In genomic region chr3:40520567-40520966, GRCm38 (mm10) we compare ENCODE assay signal across 23 mouse cellular contexts. TPM values are rescaled to one million over a fixed set of nuclear protein-coding genes. Genes with fewer than 3 reads are reported as not detected.
DNase-seq lines count a peak whose midpoint lies in the region; ATAC-seq and TF ChIP-seq lines count a peak whose summit lies in the region.
"Had no signal": no experiment of that assay in that cellular context is flagged by ENCODE, and none has a peak within 500 bp of the region (broad histone marks: within the 10 kb centered on the region; RNA-seq: fewer than 3 reads in every experiment).

No protein-coding gene starts in this region.

- TF ChIP-seq POLR2A in MEL (IDR thresholded peaks at IDR 0.05; ENCODE audit: control insufficient read depth in 1 of 2, insufficient read depth in 1 of 2, low read depth in 1 of 2, low read length in 2 of 2, poor library complexity in 1 of 2), result no peak
- no peak for TF ChIP-seq POLR2A in brain, embryonic 14.5 days (IDR thresholded peaks at IDR 0.05; ENCODE audit: borderline replicate concordance, extremely low read depth, insufficient read depth, insufficient read length, poor library complexity, severe bottlenecking)

- no peaks in the 10 kb centered on the region for H3K9me3 ChIP-seq in intestine, postnatal 0 days (ENCODE audit: control insufficient read depth)
- no peaks in the 10 kb centered on the region for H3K9me3 ChIP-seq in intestine, embryonic 15.5 days
- H3K9me3 ChIP-seq in midbrain, embryonic 14.5 days (ENCODE audit: control insufficient read depth, low read length), result no peaks in the 10 kb centered on the region
- no peaks in the 10 kb centered on the region for H3K9me3 ChIP-seq in midbrain, embryonic 11.5 days (ENCODE audit: control insufficient read depth, low read length)
- no peaks in the 10 kb centered on the region for H3K9me3 ChIP-seq in MEL (replicated peaks; ENCODE audit: insufficient read depth, low read length)
- H3K9me3 ChIP-seq: embryonic facial prominence, embryonic 12.5 days; forebrain, embryonic 15.5 days; heart, embryonic 12.5 days; hindbrain, embryonic 10.5 days had no signal

- H3K27ac ChIP-seq in intestine, postnatal 0 days (ENCODE audit: low read depth, low read length), result no peak overlapping the region
- no peak overlapping the region for H3K27ac ChIP-seq in intestine, embryonic 15.5 days
- H3K27ac ChIP-seq in midbrain, embryonic 14.5 days (replicated peaks; ENCODE audit: low read depth, low read length), result no peak overlapping the region
- no peak overlapping the region for H3K27ac ChIP-seq in midbrain, embryonic 11.5 days (ENCODE audit: low read depth, low read length)
- no peak overlapping the region for H3K27ac ChIP-seq in MEL (ENCODE audit: control insufficient read depth, low read depth, low read length)
- H3K27ac ChIP-seq: embryonic facial prominence, embryonic 12.5 days; forebrain, embryonic 15.5 days; gastrocnemius, adult 2 months; hindbrain, embryonic 10.5 days; hindbrain, embryonic 14.5 days had no signal

- no peak for TF ChIP-seq EP300 in MEL (IDR thresholded peaks at IDR 0.05; ENCODE audit: low read depth in 1 of 2, low read length in 2 of 2)

- intact Hi-C loops in left cerebral cortex, postnatal 25 days (cut with DNase I), result loop anchor here (5.0 kb wide), 1 partner anchor 1638 kb away; no protein-coding TSS in a partner anchor
- intact Hi-C loops in gastrocnemius, postnatal 36 days (cut with DNase I), result no loop called here

- H3K4me3 ChIP-seq in intestine, postnatal 0 days (ENCODE audit: low read depth, low read length), result no peak overlapping the region
- H3K4me3 ChIP-seq in intestine, embryonic 15.5 days (replicated peaks), result no peak overlapping the region
- H3K4me3 ChIP-seq in midbrain, embryonic 14.5 days (replicated peaks; ENCODE audit: low read depth, low read length), result no peak overlapping the region
- no peak overlapping the region for H3K4me3 ChIP-seq in midbrain, embryonic 11.5 days (ENCODE audit: low read depth, low read length)
- H3K4me3 ChIP-seq in MEL (ENCODE audit: control insufficient read depth in 1 of 2, insufficient read depth in 1 of 2, low read depth in 2 of 2, low read length in 2 of 2), result no peak overlapping the region
- H3K4me3 ChIP-seq: embryonic facial prominence, embryonic 12.5 days; forebrain, embryonic 15.5 days; gastrocnemius, adult 2 months; heart, embryonic 12.5 days; hindbrain, embryonic 10.5 days had no signal

- no peaks in the 10 kb centered on the region for H3K27me3 ChIP-seq in intestine, postnatal 0 days (replicated peaks; ENCODE audit: control insufficient read depth, insufficient read depth, low read length)
- no peaks in the 10 kb centered on the region for H3K27me3 ChIP-seq in intestine, embryonic 15.5 days (replicated peaks)
- H3K27me3 ChIP-seq in midbrain, embryonic 14.5 days (ENCODE audit: control insufficient read depth, insufficient read depth, low read length), result 0 out of 2 replicates have a peak, but pooled peaks cover 5% of the 10 kb centered on the region
- H3K27me3 ChIP-seq in midbrain, embryonic 11.5 days (ENCODE audit: control insufficient read depth, insufficient read depth, low read length), result no peaks in the 10 kb centered on the region
- H3K27me3 ChIP-seq in MEL (ENCODE audit: control insufficient read depth in 1 of 2, insufficient read depth in 2 of 2, low read length in 2 of 2), result no peaks in the 10 kb centered on the region
- H3K27me3 ChIP-seq: embryonic facial prominence, embryonic 12.5 days; forebrain, embryonic 15.5 days; heart, embryonic 12.5 days had no signal

- peak; percentile 25 for TF ChIP-seq RAD21 in MEL (IDR thresholded peaks at IDR 0.05; ENCODE audit: low read depth, low read length)

- no peak overlapping the region for H3K4me2 ChIP-seq in intestine, postnatal 0 days (replicated peaks; ENCODE audit: low read depth)
- no peak overlapping the region for H3K4me2 ChIP-seq in intestine, embryonic 15.5 days (replicated peaks)
- H3K4me2 ChIP-seq in midbrain, embryonic 14.5 days (ENCODE audit: low read length), result no peak overlapping the region
- no peak overlapping the region for H3K4me2 ChIP-seq in midbrain, embryonic 11.5 days
- H3K4me2 ChIP-seq: embryonic facial prominence, embryonic 12.5 days; forebrain, embryonic 15.5 days; heart, embryonic 12.5 days; hindbrain, embryonic 14.5 days had no signal

- TF ChIP-seq CTCF in intestine, postnatal 0 days (IDR thresholded peaks at IDR 0.05; ENCODE audit: low read depth), result peak; percentile 16; the same call in 1 of the 2 replicates
- peak in 1 of 3 experiments; percentile 31; a peak in 2 of 6 replicates for TF ChIP-seq CTCF in MEL (IDR thresholded peaks at IDR 0.05 in 2 of 3, conservative IDR thresholded peaks at IDR 0.05 in 1 of 3; ENCODE audit: control insufficient read depth in 1 of 3, insufficient read depth in 1 of 3, low read depth in 2 of 3, low read length in 3 of 3, poor library complexity in 1 of 3, severe bottlenecking in 1 of 3)
- TF ChIP-seq CTCF in brain, embryonic 14.5 days (IDR thresholded peaks at IDR 0.05; ENCODE audit: borderline replicate concordance, extremely low read depth, insufficient read depth, insufficient read length), result no peak

- DNase-seq in midbrain, embryonic 14.5 days, result peak; percentile 5
- DNase-seq in midbrain, embryonic 11.5 days (ENCODE audit: low spot score, missing footprints), result no peak
- DNase-seq in MEL (ENCODE audit: low read depth, low spot score), result no peak
- DNase-seq in brain, embryonic 14.5 days (ENCODE audit: low read depth), result peak; percentile 19
- DNase-seq in left cerebral cortex, postnatal 25 days (ENCODE audit: low spot score in 2 of 2), result no peak
- no peak for DNase-seq in gastrocnemius, postnatal 36 days
- DNase-seq: adrenal gland, adult 8-10 months; adrenal gland, postnatal 36 days; B cell, adult 2 months; cerebellum, adult 11-12 months; cerebellum, adult 9-10 months; cerebellum, postnatal 25 days; gastrocnemius, adult 2 months; heart, adult 18-20 months had no signal

- H3K79me2 ChIP-seq in MEL (ENCODE audit: control insufficient read depth, insufficient read depth, low read length, poor library complexity), result no peaks in the 10 kb centered on the region

- 95% methylated on average over 3 of the region's 3 CpGs for WGBS in intestine, postnatal 0 days
- 96% methylated on average over 3 of the region's 3 CpGs for WGBS in intestine, embryonic 15.5 days
- 97% methylated on average over 3 of the region's 3 CpGs for WGBS in midbrain, embryonic 14.5 days
- WGBS in midbrain, embryonic 11.5 days, result 96% methylated on average over 3 of the region's 3 CpGs

- H3K9ac ChIP-seq in intestine, postnatal 0 days (ENCODE audit: low read depth, low read length), result no peak overlapping the region
- no peak overlapping the region for H3K9ac ChIP-seq in intestine, embryonic 15.5 days
- H3K9ac ChIP-seq in midbrain, embryonic 14.5 days (replicated peaks; ENCODE audit: low read length), result no peak overlapping the region
- no peak overlapping the region for H3K9ac ChIP-seq in midbrain, embryonic 11.5 days (ENCODE audit: low read length)
- H3K9ac ChIP-seq in MEL (ENCODE audit: control insufficient read depth, low read depth, low read length, poor library complexity, severe bottlenecking), result no peak overlapping the region
- H3K9ac ChIP-seq: embryonic facial prominence, embryonic 12.5 days; forebrain, embryonic 15.5 days; heart, embryonic 12.5 days; hindbrain, embryonic 14.5 days had no signal

- no peaks in the 10 kb centered on the region for H3K4me1 ChIP-seq in intestine, postnatal 0 days (replicated peaks; ENCODE audit: control insufficient read depth, insufficient read depth, low read length)
- no peaks in the 10 kb centered on the region for H3K4me1 ChIP-seq in intestine, embryonic 15.5 days (replicated peaks)
- H3K4me1 ChIP-seq in midbrain, embryonic 14.5 days (ENCODE audit: control insufficient read depth, insufficient read depth, low read length), result no peaks in the 10 kb centered on the region
- H3K4me1 ChIP-seq in midbrain, embryonic 11.5 days (ENCODE audit: control insufficient read depth, insufficient read depth, low read length), result no peaks in the 10 kb centered on the region
- no peaks in the 10 kb centered on the region for H3K4me1 ChIP-seq in MEL (ENCODE audit: control insufficient read depth in 1 of 2, insufficient read depth in 2 of 2, low read length in 2 of 2)
- H3K4me1 ChIP-seq: embryonic facial prominence, embryonic 12.5 days; heart, embryonic 12.5 days had no signal

- no peak for ATAC-seq in intestine, postnatal 0 days
- no peak for ATAC-seq in intestine, embryonic 15.5 days
- no peak for ATAC-seq in midbrain, embryonic 14.5 days (ENCODE audit: low FRiP score, low TSS enrichment)
- no peak for ATAC-seq in midbrain, embryonic 11.5 days (ENCODE audit: low FRiP score)
- ATAC-seq: CD4-positive, CD25-positive, alpha-beta regulatory T cell, adult 4 months; forebrain, embryonic 15.5 days; inflammation-experienced regulatory T-cells, adult 6 months had no signal

- H3K36me3 ChIP-seq in intestine, postnatal 0 days (ENCODE audit: control insufficient read depth, insufficient read depth), result no peaks in the 10 kb centered on the region
- no peaks in the 10 kb centered on the region for H3K36me3 ChIP-seq in intestine, embryonic 15.5 days
- no peaks in the 10 kb centered on the region for H3K36me3 ChIP-seq in midbrain, embryonic 14.5 days (ENCODE audit: control insufficient read depth, insufficient read depth, low read length)
- no peaks in the 10 kb centered on the region for H3K36me3 ChIP-seq in midbrain, embryonic 11.5 days (ENCODE audit: control insufficient read depth, insufficient read depth, low read length)
- no peaks in the 10 kb centered on the region for H3K36me3 ChIP-seq in MEL (ENCODE audit: control insufficient read depth in 1 of 2, insufficient read depth in 2 of 2, low read length in 2 of 2)
- H3K36me3 ChIP-seq: embryonic facial prominence, embryonic 12.5 days; forebrain, embryonic 15.5 days; heart, embryonic 12.5 days; hindbrain, embryonic 10.5 days had no signal

TF ChIP-seq in MEL, 35 proteins besides CTCF, POLR2A, EP300 and RAD21:
- TF ChIP-seq MYB (IDR thresholded peaks at IDR 0.05; ENCODE audit: low read depth, low read length), result no peak
- TF ChIP-seq SMC3 (IDR thresholded peaks at IDR 0.05; ENCODE audit: low read depth, low read length), result peak; percentile 24; the same call in 1 of the 2 replicates
TF ChIP-seq in MEL: peak in this region for 1.

RNA-seq across cellular contexts. Expression of gene Intu, which starts 10.5 kb away (rescaled TPM):
- polyA plus RNA-seq in intestine, postnatal 0 days (2015; fragmentation: Nextera tagmentation; extraction: Ambion mirVana), result 1.0 and 1.2 TPM in 2 replicates
- 1.9 and 2.2 TPM in 2 replicates for polyA plus RNA-seq in intestine, embryonic 15.5 days (2015; fragmentation: Nextera tagmentation; extraction: Ambion mirVana)
- 3.7 and 3.8 TPM in 2 replicates for polyA plus RNA-seq in midbrain, embryonic 14.5 days (2014; fragmentation: Nextera tagmentation; extraction: Ambion mirVana)
- 7.8 and 9.9 TPM in 2 replicates for polyA plus RNA-seq in midbrain, embryonic 11.5 days (2014; fragmentation: Nextera tagmentation; extraction: Ambion mirVana)
- 10.9 and 12.3 TPM in 2 replicates for total RNA-seq in MEL (2012; rRNA removed)
- 1 to 10 TPM in 1 of 2 experiments, not detected in 1; 9.7 TPM for polyA plus RNA-seq in MEL (2012; ENCODE audit: insufficient read depth in 1 of 2, insufficient read length in 2 of 2, low read depth in 1 of 2, low replicate concordance in 2 of 2, missing spikeins in 1 of 2)
- polyA plus RNA-seq in brain, embryonic 14.5 days (2012; rRNA removed), result 8.2 and 9.1 TPM in 2 replicates
- 1 to 10 TPM; 6.6 to 6.7 TPM for total RNA-seq in left cerebral cortex, postnatal 25 days (2021)
- total RNA-seq in gastrocnemius, postnatal 36 days (2021), result 1 to 10 TPM; 1.0 to 1.8 TPM

Comparison
In these comparisons a context has a peak if more than half of its experiments do, and no peak if none do; other contexts are left out.
1. DNase-seq: peak in midbrain, embryonic 14.5 days (single experiment) and brain, embryonic 14.5 days (single experiment); none in midbrain, embryonic 11.5 days (single experiment), MEL (single experiment), left cerebral cortex, postnatal 25 days (0 of 2) and gastrocnemius, postnatal 36 days (0 of 2).